Mouse (Mus musculus): Measurements from ENCODE around the gene Etnk2.

Gene Etnk2

DNA sequence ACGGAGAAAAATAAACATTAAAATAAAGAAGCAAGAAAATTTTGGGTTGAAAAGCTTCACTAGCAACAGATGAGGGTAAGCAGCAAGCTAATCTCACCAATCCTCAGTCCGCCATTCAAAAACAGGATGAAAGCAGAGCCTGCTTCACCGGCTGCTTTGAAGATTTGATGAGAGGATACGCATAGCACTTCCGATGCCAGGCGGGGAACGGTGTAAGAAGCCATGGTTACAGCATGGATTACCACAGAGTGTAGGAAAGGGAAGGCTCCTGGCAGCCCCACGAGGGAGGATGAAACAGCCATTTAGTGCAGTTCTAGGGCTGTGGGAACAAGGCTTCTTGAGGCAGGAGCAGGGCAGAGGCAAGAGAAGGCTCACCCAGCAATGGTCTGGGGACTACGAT, 11.6 kb upstream of the Etnk2 start:
- no peak for DNase-seq (ENCODE audit: low spot score)

DNA sequence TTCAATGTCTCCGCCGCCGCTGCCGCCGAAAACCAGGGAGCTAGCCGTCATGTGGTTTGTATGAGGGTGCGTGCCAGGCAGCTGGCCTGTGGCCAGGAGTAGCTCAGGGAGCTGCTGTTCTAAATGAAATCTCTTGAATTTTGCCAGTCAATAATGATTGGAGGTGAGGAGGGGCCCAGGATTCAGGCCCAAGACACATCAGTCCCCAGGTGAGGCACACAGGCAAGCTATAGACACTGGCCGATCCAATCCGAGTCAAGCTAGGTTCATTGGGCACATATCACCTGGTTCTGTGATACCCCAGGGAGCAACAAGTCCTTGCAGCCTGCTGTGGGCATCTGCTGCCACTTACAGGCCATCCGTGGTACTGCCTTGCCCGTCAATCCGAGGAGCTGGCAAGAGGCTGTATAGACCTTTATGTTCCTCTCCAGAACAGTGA, 10.0 kb upstream of the Etnk2 start:
- DNase-seq (ENCODE audit: low spot score), result peak; percentile 37

DNA sequence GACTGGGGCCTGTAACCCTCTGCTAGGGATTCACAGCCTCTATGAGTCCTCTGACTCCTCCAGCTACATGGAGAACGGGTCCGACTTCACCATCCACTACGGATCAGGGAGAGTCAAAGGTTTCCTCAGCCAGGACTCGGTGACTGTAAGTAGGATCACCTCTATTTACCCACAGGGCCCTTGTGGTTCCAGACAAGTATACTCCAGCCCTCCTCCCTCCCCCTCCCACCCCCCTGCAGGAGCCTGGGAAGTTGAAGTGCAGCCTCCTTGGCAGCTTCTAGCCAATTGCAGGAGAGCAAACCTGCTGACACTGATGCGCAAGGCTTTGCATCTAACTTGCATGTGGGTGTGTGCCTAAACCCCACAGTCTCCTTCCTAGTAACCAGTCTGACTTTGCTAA, 7.9 kb upstream of the Etnk2 start:
- DNase-seq (ENCODE audit: low spot score), result no peak

DNA sequence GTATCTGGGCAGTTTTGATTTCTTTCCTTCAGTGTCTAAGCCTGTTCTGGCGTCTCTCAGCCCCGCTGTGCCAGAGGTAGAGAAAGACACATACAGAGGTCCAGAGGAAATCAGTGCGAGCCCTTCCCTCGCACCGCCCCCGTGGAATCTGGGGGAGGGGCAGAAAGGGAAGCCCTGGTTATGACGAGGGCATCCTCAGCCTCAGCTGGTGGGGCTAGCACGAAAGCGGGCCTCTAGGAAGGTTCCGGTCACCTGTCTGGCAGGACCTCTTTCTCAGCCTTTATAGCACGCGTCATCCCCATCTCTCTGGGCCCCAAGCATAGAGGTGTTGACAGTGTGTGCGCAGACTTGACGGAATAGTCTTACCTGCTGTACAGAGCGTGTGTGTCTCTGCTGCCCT, 7.5 kb upstream of the Etnk2 start:
- DNase-seq (ENCODE audit: low spot score), result no peak

DNA sequence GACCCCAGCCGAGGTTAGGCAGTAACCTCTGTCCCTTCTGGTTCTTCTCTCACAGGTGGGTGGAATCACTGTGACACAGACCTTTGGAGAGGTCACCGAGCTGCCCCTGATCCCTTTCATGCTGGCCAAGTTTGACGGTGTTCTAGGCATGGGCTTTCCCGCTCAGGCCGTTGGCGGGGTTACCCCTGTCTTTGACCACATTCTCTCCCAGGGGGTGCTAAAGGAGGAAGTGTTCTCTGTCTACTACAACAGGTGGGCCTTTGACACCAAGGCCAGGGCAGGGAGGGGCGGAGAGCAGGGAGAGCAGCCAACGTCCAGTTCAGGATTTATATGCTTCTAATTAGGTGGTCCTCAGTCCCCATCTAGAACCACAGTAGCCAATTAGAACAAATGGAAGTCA, 7.0 kb upstream of the Etnk2 start:
- DNase-seq (ENCODE audit: low spot score), result no peak

DNA sequence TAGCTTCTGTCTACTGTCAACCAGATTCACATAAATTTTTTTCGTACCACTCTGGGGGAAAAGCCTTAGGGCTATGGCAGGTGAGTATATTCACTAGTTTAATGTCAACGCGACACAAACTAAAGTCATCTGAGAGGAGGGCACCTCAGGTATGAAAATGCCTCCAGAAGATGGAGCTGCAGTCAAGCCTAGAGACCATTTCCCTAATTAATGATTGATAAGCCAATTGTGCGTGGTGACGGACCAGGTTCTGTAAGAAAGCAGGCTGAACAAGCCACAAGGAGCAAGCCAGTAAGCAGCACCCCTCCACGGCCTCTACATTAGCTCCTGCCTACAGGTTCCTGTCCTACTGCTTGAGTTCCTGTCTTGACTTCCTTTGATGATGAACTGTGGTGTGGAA, 2.4 kb upstream of the Etnk2 start:
- no peak for DNase-seq (ENCODE audit: low spot score)

DNA sequence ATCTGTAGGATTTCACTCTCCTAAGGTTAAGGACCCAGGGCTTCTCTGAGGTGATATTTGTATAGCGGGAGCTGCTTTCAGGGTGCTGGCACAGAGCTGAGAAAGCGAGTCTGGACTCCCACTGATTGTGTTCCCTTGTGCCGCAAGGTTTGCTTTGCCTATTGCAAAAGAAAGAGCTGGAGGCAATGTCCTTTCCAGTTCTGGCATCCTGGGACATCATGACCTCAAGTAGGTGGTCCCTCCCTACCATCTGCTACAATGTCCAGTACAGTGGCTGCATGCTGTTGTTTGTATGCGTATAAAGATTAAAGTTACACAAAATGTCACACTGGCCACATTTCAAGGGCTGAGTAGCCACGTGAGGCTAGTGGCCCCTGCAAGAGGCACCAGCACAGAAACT, 1.3 kb upstream of the Etnk2 start:
- no peak for DNase-seq (ENCODE audit: low spot score)

DNA sequence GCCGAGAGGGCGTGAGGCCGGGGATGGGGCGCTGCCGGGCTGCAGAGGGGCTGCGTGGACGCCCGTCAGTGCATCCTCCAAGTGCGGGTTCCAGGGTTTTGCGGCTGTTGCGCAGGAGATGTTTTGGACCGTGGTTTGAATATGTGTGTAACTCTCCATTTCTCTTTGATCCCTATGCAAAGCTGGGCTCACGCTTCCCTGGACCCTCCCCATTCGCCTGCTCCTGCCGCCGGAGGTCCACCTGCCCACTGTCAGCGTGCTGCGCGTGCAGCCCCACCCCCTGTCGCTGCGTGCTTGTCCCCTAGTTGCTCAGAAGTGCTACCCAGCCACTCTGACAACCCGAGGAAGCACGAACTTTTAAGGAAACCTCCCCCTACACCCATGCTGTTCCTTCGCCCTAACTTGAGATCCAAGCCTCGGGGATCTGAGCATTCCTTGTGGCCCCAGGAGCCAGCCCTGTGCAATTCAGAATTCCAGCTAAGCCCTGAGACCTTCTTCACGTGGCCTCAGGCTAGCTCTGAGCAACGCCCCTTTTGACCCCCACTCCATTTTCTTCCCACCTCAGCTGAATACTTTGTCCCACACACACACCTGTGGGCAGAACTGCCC, 754 bp downstream of the Etnk2 start:
- DNase-seq (ENCODE audit: low spot score), result no peak

DNA sequence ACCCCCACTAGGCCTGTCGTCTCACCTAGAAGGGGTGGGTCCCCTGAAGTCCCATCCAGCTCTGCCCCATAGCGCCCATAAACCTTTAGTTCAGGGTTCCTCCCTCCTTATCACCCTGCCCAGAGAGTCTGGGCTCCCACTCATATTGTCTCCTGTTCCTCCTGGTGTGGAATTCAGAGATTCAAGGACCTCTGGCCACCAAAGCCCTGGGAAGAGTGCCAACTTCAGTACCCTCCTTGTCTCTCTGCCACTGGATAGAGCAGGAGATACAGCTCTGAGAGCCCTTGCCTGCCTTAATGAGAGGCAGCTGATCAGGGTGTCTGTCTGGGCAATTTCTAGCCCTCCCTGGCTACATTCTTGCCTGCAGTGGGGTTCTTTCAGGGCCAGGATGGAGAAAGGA, 1.5 kb downstream of the Etnk2 start:
- DNase-seq (ENCODE audit: low spot score), result no peak

DNA sequence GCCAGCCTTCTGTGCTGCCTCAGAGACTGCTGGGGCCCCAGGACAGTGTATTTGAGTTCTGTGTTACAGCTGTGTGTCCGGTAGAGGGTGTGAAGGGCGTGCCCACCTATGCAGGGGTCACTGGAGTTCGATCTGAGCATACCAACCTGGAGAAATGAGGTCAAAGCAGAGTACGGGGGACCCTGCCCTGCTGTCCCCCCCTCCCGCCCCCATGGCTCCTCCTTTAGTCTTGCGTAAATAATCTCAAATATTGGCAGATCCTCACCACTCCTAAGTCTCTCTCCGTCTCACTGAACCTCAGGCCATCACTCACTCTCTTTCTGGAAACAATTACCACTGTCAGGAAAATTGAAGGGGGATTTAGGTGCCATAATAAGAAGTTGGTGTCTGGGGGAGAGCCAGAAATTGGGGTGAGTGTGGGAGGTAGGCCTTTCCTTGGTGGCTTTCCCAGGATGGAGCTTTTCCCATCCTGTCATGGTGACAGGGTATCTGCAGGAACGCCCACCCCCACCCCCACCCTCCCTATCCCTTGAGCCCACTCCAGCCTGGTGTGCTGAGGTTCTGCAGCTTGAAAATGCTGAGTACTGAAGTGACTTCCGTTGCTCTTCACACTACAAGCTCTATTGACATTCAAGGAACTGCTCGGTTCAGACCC, 3.7 kb downstream of the Etnk2 start:
- no peak for DNase-seq (ENCODE audit: low spot score)

DNA sequence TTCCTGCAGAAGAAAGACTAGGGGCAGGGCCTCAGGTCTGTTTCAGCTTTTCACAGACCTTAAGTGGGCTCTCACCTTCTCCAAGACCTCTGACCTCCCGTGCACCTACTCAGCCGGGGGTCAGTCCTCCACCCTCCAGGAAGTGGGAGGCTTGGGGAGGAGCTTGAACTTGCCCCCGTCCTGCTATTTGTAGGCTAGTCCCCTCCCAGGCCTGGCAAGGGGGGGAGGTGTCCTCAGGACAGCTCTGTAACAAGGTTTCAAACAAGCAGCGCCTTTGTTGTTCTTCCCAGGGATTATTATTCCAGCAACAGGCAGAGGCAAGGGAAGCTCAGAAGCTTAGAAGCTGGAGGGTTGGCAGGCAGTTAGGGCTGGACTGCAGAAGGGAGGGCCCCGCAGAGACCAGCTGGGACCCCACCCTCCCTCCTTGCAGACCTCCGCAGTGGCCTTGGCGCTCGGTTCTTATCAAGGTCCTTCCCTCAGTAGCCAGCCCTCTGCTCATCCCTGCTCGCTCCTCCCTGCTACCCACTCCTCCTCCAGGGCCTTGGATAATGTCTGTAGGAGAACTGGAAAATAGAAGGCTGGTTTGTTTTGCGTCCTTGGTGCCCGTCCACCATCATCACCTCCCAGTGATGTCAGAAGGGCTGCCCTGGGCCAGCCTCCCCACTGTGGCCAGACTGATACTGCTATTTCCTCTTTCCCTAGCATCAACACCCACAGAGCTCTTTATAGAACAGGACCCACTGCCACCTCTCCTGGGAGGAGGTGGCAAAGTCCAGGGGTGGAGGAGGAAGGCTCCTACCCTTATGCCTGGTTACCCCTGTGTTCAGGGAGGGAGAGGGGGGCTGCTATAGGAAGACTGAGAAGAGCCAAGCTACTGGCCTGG, 4.5 kb downstream of the Etnk2 start:
- no peak for DNase-seq (ENCODE audit: low spot score)

DNA sequence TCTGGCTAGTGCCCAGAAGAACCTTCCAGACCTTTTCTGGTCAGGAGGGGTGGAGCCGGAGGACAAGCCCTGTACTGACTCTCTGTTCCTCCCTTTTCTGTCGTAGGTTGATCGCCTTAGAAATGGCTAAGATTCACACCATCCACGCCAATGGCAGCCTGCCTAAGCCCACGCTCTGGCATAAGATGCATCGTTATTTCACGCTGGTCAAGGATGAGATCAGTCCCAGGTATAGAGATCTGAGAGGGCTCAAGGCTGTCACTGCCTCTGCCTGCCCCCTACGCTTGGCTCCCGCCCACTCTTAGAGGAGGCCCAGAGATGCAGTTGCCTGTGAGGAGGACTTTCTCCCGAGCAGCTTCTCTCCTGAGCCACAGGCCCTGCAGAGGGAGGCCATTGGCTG, 5.3 kb downstream of the Etnk2 start:
- DNase-seq (ENCODE audit: low spot score), result no peak

DNA sequence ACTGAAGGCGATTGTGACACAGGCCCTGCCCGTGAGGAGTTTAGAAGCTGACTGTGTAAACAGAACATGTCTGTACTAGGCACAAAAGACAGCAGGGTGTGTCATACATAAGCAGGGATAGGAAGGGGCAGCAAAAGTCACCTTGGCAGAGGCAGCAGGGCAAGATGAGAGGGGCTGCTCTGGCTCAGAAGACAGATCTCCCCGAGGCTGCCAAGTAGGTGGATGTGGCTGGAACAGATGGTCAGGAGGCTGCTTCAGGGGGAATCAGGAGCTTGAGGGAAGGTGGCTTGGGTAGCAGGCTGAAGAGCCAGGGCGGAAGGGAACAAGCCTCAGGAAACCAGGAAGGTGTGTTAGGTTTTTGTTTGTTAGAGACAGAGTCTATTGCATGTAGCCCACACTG, 7.0 kb downstream of the Etnk2 start:
- no peak for DNase-seq (ENCODE audit: low spot score)

DNA sequence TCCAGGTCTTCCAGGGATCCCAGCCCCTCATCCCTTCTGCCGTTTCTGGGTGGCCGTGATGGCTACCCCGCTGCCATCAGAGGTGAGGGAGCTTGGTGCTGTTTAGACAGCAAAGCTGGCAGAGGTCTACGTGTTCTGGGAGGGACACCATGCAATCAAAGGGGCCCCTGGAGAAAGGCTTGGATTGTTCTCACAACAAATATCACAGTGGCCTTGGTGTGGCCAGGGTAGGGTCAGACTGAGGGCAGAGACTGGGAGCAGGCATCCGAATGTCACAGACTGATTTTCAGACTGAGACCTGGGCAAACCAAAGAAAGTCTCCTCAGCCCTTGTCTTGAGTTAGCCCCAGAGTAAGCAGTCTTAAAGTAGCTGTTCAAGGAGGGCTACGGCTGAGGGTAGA, 8.1 kb downstream of the Etnk2 start:
- no peak for DNase-seq (ENCODE audit: low spot score)

DNA sequence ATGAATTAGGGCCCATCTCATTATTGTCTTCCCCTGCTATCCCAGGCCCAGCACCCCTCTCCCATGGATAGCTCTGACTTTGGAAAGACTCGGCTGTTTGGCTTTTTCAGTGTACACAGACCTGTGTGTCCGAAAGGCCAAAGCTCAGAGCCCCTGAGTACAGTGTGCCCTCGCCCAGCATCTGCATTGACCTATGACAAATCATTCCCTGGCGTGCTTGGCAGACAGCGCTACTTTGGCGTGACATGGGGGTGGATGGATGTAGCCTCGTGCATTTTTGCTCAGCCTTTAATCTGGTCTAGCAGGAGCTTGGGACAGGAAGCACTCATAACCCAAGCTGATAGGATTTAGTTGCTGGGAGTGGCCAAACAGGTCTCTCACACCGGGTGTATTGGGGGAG, 8.7 kb downstream of the Etnk2 start:
- DNase-seq (ENCODE audit: low spot score), result no peak

DNA sequence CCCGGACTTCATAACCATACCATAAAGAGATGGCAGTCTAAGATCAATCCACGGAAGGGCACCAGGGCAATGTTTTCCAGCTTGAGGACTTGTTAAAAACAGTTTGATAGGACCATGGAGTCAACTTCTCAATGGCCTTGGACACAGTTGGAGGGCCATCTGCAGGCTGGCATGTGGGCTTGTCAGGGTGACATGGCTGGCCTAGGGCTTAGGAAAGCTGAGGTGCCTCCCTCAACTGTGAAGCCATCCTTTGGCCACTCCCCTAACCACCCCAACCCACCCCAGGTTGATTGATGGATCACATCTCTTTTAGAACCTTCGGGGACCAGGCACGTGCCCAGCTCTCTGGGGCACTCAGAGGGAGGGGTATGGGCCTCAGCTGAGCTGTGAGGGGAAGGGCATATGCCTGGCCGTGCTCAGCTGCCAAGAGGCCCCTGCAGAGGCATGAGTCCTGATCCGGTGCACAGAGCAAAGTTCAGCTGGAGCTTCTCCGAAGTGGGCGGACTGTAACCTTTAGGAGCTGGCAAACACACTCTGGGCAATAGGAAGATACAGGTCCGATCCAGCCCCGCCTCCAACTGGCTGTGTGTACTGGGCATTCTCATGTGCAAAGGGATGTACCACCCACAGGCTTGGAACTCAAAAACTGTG, 12.4 kb downstream of the Etnk2 start:
- no peak for DNase-seq (ENCODE audit: low spot score)

DNA sequence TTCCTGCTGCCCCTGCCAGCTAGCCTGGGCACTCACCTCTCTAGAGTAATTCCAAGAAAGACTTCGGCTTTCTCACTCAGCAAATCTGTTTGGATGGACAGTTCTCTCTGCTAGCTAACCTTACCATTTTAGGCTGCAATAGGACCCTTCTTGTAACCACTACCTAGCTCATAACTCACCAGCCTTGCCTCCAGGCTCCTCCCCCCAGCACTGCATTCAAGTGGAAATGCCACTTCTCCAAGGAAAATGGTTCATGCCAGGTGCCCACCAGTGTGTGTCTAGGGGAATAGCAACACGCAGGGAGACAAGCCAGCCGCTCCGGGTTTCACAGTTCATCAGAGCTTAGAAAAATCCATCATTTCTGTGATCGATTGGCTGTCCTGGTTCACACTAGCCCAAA, 14.2 kb downstream of the Etnk2 start:
- DNase-seq (ENCODE audit: low spot score), result no peak

DNA sequence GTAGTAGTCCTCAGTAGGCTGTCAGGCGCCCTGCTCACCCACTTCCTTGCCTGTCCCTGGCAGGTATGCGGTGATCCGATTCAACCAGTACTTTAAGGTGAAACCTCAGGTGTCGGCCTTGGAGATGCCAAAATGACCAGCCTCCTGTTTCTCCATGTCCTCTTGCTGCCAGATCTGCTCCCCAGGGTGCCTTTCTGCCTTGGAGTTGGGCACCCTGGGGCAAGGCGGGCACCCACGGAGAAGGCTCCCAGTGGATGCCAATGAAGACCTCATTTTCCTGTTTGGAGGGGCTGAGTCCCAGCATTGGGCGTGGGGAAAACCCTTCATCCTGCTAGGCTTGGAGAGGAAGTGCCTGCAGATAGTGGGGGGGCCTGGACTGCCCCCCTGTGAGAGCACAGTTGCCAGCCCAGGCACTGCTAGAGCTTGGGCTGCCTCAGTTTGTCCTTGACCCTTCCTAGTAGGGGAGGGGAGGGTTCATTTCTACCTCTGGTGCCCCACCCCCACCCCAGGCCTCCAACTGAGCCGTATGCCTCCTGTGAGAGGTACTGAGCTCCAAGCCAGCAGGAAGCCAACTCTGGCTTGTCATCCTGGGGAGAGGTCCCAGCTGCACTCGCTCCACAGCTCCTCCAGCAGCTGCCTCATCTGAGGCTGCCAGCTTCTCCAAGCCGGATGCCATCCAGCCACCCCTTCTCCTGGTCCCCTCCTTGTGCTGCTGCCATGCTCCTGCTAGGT, 16.0 kb downstream of the Etnk2 start:
- no peak for DNase-seq (ENCODE audit: low spot score)

DNA sequence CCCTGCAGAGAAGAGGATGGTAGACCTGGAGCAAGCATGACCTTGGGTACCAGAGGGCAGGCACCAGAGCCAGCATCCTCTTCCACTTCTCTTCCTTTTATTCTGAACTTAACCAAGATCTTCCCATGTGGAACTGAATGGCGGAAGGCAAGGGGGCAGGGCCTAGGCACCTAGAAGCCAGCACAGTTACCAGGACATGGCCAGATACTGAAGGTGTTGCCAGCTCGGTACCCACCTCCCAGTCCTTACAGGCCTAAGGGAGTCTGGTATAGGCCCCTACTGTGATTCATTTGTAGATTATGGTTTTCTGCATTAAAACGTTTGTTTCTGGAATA, 16.6 kb downstream of the Etnk2 start:
- no peak for DNase-seq (ENCODE audit: low spot score)

DNA sequence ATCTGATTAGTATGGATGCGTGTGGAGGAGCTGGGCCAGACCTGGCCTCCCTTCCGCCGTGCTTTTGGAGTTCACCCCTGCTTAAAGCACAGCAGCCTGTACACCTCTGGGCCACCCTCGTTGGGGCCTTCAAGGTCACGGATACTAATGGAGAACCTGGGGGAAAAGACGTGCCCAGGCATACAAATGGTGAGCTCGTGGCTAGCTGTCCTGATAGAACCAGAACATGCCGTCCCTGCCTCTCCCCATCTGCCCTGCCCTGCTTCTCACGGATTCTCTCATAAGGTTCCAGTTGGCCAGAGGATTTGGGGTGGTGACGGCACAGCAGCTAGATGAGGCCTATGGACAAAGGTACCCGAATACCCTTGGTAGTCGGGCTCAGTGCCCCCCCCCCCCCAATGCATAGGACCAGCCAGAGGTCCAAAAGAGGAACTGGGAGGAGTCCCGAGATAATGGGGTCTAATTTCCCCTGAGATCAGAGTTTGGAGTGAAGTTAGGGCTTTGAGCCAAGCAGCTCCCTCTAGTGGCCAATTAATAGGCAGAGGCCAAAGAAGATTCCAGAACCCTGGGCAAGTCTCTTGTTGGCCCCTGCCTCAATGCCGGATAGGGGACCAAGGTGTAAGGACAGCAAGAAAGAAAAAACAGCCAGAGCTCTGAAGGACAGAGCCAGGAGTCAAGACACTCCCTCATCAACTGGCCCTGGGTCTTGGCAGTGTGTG, 17.1 kb downstream of the Etnk2 start:
- peak; percentile 12 for DNase-seq (ENCODE audit: low spot score)

DNA sequence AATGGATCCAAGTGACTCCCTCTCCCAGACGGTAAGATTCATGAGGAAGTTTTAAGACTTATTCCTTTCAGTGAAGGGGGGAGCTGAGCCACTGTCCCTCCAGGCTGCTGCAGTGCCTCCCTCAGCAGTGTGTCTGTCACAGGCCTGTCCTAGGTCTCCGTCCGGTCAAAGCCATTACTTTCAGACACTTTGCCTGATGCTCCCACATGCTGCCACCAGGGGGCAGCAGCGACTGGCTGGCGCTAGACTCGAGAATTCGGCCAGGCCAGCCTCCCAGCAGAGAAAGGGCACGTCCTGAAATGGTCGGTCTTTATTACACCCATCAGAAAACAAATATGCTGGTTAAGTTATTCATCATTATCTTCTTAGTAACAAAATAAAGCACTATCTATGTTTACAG, 18.6 kb downstream of the Etnk2 start:
- peak; percentile 16 for DNase-seq (ENCODE audit: low spot score)

Measured in T-cell, adult 2 months (primary cell).